Mouse (Mus musculus) forebrain, embryonic 11.5 days (tissue): ENCODE measurements around the gene Kcnk2. TPM values are rescaled to one million over a fixed set of nuclear protein-coding genes. Genes with fewer than 3 reads are reported as not detected.

Experiments
- ATAC-seq: fragments of 200-750 bp; cut with Nextera tagmentation; replicated peaks from 2 replicates; pipeline ENCODE4 v1.8.0; 2017; ENCODE audit warnings: moderate TSS enrichment; ENCODE audit not compliant: low FRiP score
- DNase-seq: peaks from one replicate; pipeline ENCODE4 v3.0.0-alpha.2; 2017; ENCODE audit warnings: low spot score
- H3K27ac ChIP-seq: fragments of 300-500 bp; sonication (generic); 2 replicates; pipeline ENCODE4 v1.5.1; 2014; ENCODE audit warnings: low read depth, low read length
- H3K27me3 ChIP-seq: fragments of 300-500 bp; sonication (generic); 2 replicates; pipeline ENCODE4 v1.6.1; 2014; ENCODE audit warnings: mild to moderate bottlenecking, low read length, mixed read lengths; ENCODE audit not compliant: control insufficient read depth, insufficient read depth
- H3K36me3 ChIP-seq: fragments of 300-500 bp; sonication (generic); 2 replicates; pipeline ENCODE4 v1.6.1; 2014; ENCODE audit warnings: mild to moderate bottlenecking, low read length, moderate library complexity, mixed read lengths; ENCODE audit not compliant: control insufficient read depth, insufficient read depth
- H3K4me1 ChIP-seq: fragments of 300-500 bp; sonication (generic); replicated peaks from 2 replicates; pipeline ENCODE4 v1.6.1; 2014; ENCODE audit warnings: low read length, mixed read lengths; ENCODE audit not compliant: control insufficient read depth, insufficient read depth
- H3K4me2 ChIP-seq: fragments of 300-500 bp; sonication (generic); 2 replicates; pipeline ENCODE4 v1.6.1; 2014; ENCODE audit warnings: low read depth, mild to moderate bottlenecking, low read length, moderate library complexity, mixed read lengths; ENCODE audit not compliant: severe bottlenecking
- H3K4me3 ChIP-seq: fragments of 300-500 bp; sonication (generic); 2 replicates; pipeline ENCODE4 v1.5.1; 2014; ENCODE audit warnings: low read depth, low read length
- H3K9ac ChIP-seq: fragments of 300-500 bp; sonication (generic); 2 replicates; pipeline ENCODE4 v1.6.1; 2014; ENCODE audit warnings: low read length
- H3K9me3 ChIP-seq: fragments of 300-500 bp; sonication (generic); 2 replicates; pipeline ENCODE4 v1.6.1; 2016; ENCODE audit warnings: low read length, mixed read lengths; ENCODE audit not compliant: control insufficient read depth
- WGBS: fragments of 180-500 bp; shearing (Covaris S2); extraction: QIAGEN DNeasy Blood & Tissue Kit; methylation state at CpG from one replicate; pipeline ENCODE4 v1.1.7; 2014; 5-methylcytosine and 5-hydroxymethylcytosine counted together
- polyA plus RNA-seq: library from polyadenylated mRNA; unstranded; fragments of >200 nt; fragmentation: Nextera tagmentation; extraction: Ambion mirVana; gene quantifications from 2 replicates; pipeline ENCODE4 v1.2.1, GENCODE M21; 2014

The Kcnk2 gene
- polyA plus RNA-seq, 1 experiment from 2014 or later, result 6.5 TPM

DNA sequence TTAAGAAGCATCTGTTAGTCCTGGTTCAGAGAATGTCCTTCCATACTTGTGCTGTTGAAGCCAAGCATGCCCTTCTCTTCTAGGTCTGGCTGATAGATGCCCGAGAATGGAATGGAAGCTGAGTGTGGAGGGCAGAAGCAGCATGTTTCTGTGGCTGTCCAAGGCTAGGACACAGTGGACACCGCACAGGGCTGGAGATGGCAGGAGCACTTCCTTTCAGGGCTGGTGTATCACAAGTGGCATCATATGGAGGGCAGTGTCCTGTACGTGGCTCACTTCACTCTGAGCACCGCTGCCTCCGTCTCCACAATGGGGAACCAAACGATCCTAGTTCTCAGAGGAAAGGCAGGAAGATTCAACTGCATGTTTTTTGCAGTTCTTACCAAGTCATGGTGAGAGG, 7.8 kb upstream of the Kcnk2 start:
- 93% methylated on average over 6 of the region's 6 CpGs for WGBS

DNA sequence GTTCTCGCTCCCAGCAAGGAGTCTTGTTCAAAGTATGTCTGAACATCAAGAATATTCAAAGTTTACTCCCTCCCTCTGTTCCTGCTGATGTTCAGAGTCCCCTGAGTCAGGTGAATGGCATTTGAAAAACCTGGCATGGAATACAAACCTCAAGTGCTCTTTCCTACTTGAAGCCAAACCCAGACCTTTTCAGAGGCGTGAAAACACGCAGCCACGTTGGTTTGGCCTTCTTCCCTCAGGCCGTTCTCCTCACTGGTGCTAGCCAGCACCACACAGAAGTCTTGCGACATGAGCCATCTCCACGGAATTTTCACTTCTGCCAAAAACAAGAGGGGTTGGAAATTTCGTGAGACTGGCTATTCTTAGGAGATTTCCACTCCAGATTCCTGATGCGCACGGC, 3.1 kb upstream of the Kcnk2 start:
- H3K9ac ChIP-seq, result no peak overlapping the region

More for the DNA sequence above, 7.8 kb upstream of the Kcnk2 start:
- H3K9ac ChIP-seq, result no peak overlapping the region
- H3K36me3 ChIP-seq, result no peaks in the 10 kb centered on the region
- no peak for ATAC-seq
- no peak overlapping the region for H3K27ac ChIP-seq
- DNase-seq, result no peak
- H3K27me3 ChIP-seq, result no peaks in the 10 kb centered on the region
- H3K4me2 ChIP-seq, result no peak overlapping the region
- H3K4me1 ChIP-seq, result no peaks in the 10 kb centered on the region
- no peak overlapping the region for H3K4me3 ChIP-seq
- H3K9me3 ChIP-seq, result no peaks in the 10 kb centered on the region

DNA sequence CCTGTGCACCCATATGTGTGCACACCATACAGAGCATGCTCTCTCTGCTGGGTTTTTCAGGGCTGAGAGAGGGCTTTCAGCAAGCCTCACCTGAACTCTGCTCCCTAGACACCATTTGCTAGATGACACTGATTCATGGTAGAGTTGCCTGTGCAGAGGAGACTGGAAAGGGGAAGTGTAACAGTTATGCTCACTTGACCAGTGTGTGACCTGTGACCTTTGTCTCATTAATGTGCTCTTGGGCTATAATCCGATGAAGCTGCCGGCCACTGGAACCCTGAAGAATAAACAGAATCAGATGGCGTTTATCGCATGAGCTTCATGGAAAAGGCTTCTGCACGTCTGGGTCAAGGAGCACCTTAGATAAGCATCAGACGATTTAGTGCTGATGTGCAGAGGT, 1.5 kb upstream of the Kcnk2 start:
- no peaks in the 10 kb centered on the region for H3K9me3 ChIP-seq
- no peaks in the 10 kb centered on the region for H3K4me1 ChIP-seq
- WGBS, result 78% methylated on average over 6 of the region's 6 CpGs
- no peaks in the 10 kb centered on the region for H3K36me3 ChIP-seq
- DNase-seq (no peak), ATAC-seq (no peak)
- H3K9ac ChIP-seq, result no peak overlapping the region
- no peak overlapping the region for H3K4me3 ChIP-seq
- H3K4me2 ChIP-seq, result no peak overlapping the region
- H3K27me3 ChIP-seq, result no peaks in the 10 kb centered on the region
- no peak overlapping the region for H3K27ac ChIP-seq

More for the DNA sequence above, 3.1 kb upstream of the Kcnk2 start:
- ATAC-seq, result no peak
- no peaks in the 10 kb centered on the region for H3K36me3 ChIP-seq
- WGBS, result 79% methylated on average over 10 of the region's 10 CpGs
- no peaks in the 10 kb centered on the region for H3K27me3 ChIP-seq
- no peak for DNase-seq
- no peak overlapping the region for H3K27ac ChIP-seq
- H3K4me1 ChIP-seq, result no peaks in the 10 kb centered on the region
- H3K4me3 ChIP-seq, result no peak overlapping the region
- no peaks in the 10 kb centered on the region for H3K9me3 ChIP-seq
- no peak overlapping the region for H3K4me2 ChIP-seq

DNA sequence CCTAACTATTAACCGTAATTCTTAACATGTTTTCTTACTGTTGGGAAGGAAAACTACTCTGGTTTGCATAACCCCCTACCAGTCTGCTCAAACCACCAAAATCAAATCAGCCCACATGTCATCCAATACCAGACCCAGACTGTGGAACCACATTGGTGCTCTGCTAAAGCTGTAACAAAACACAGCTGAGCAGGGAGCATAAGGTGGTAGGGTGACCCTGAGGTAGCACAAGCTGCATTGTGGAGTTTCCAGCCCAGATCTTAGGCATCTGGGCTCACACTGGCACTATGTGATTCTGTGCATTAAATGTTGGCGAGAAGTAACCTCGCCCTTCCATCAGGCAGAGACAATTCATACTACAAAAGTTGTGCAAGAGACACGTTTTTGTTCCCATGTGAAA, 1.1 kb upstream of the Kcnk2 start:
- WGBS, result 73% methylated on average over 4 of the region's 4 CpGs

DNA sequence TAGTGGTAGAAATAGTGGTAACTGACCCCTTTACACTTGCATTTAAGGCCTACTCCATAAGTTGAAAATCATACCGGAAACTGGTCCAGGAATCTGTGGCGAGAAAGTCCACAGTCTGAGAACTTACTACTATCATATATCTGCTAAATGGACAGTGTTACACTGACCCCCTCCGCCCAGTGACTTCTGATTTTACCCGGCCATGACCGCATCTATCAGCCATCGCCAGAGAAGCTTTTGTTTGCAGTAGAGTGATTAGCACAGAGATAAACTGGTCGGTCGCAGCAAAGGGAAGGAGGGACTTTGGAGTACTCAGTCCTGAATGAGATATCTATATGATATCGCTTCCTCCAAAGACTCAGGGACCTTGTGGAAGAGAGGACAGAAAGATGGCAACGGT, 15.2 kb downstream of the Kcnk2 start:
- Histone ChIP-seq H3K4me3 (no peak overlapping the region), H3K27me3 (no peaks in the 10 kb centered on the region), H3K9ac (no peak overlapping the region), H3K27ac (no peak overlapping the region), H3K4me2 (no peak overlapping the region), H3K9me3 (no peaks in the 10 kb centered on the region), H3K36me3 (no peaks in the 10 kb centered on the region), H3K4me1 (no peaks in the 10 kb centered on the region)
- 92% methylated on average over 10 of the region's 10 CpGs for WGBS
- DNase-seq (no peak), ATAC-seq (no peak)

More for the DNA sequence above, 1.1 kb upstream of the Kcnk2 start:
- Histone ChIP-seq H3K9ac (no peak overlapping the region), H3K4me2 (no peak overlapping the region), H3K9me3 (no peaks in the 10 kb centered on the region), H3K4me3 (no peak overlapping the region), H3K27me3 (no peaks in the 10 kb centered on the region), H3K4me1 (no peaks in the 10 kb centered on the region), H3K27ac (no peak overlapping the region), H3K36me3 (no peaks in the 10 kb centered on the region)
- no peak for DNase-seq
- no peak for ATAC-seq

DNA sequence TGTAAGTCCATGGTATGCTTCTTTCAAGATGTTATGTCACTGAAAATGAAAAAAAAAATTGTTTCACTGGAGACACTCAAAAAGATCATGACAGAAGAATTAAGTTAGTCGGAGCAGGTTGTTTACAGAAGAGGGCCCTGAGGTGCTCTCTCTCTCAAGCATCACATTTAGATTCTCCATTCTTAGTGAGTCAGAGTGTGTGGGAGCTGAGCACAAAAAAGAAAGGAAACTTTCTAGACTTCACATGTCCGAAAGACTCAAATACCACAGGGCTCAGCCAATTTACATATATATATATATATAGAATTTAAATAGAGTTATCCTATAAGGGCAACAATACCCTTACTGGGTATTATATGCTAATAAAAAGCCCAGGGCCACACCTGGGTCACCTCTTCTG, 15.9 kb downstream of the Kcnk2 start:
- Histone ChIP-seq H3K4me3 (no peak overlapping the region), H3K9me3 (no peaks in the 10 kb centered on the region), H3K27ac (no peak overlapping the region), H3K9ac (no peak overlapping the region), H3K36me3 (no peaks in the 10 kb centered on the region), H3K4me2 (no peak overlapping the region), H3K4me1 (no peaks in the 10 kb centered on the region), H3K27me3 (no peaks in the 10 kb centered on the region)
- no peak for DNase-seq
- ATAC-seq, result no peak
- 89% methylated on average over 2 of the region's 2 CpGs for WGBS

DNA sequence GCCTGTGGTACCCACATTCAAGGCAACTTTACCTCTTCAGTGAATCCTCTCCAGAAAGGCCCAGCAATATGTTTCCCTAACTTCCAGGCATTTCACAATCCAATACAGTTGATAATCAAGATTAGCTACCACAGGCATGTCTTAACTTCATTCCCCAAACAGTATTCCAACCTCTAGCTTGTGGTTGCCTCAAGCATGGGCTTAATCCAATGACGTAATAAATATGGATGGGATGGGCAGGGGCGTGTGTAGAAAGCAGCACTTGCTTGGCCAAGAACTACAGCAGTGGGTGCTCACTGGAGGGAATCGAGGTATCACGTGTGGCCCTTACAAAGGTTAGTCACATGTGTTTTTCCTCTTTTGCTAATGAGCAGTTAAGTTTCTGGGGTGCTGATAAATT, 34.4 kb downstream of the Kcnk2 start:
- no peaks in the 10 kb centered on the region for H3K36me3 ChIP-seq
- no peak overlapping the region for H3K27ac ChIP-seq
- DNase-seq (no peak), ATAC-seq (no peak)
- no peaks in the 10 kb centered on the region for H3K27me3 ChIP-seq
- no peak overlapping the region for H3K9ac ChIP-seq
- H3K9me3 ChIP-seq, result no peaks in the 10 kb centered on the region
- no peak overlapping the region for H3K4me3 ChIP-seq
- no peak overlapping the region for H3K4me2 ChIP-seq
- 89% methylated on average over 4 of the region's 4 CpGs for WGBS
- no peaks in the 10 kb centered on the region for H3K4me1 ChIP-seq

DNA sequence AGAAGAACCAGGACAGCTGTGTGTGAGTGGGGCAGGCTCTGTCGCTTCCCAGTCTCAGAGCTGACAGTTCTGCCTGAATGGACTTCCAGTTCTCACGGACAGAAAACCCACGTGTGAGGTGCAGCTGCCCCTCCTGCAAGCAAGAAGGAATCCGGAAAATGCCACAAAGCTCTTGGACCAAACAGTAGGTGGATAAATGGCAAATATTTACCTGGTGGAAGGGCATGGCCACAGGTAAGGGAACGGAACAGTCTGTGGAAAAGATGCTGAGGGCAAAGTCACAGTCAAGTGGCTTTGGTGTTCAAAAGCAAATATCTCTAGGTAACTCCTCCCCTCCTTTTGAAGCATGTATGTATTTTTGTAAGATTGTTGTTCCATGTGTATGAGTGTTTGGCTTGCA, 37.9 kb downstream of the Kcnk2 start:
- Histone ChIP-seq H3K4me1 (no peaks in the 10 kb centered on the region), H3K9ac (no peak overlapping the region), H3K4me2 (no peak overlapping the region), H3K9me3 (no peaks in the 10 kb centered on the region), H3K4me3 (no peak overlapping the region), H3K36me3 (no peaks in the 10 kb centered on the region), H3K27me3 (no peaks in the 10 kb centered on the region), H3K27ac (no peak overlapping the region)
- no peak for DNase-seq
- WGBS, result 83% methylated on average over 5 of the region's 5 CpGs
- no peak for ATAC-seq

DNA sequence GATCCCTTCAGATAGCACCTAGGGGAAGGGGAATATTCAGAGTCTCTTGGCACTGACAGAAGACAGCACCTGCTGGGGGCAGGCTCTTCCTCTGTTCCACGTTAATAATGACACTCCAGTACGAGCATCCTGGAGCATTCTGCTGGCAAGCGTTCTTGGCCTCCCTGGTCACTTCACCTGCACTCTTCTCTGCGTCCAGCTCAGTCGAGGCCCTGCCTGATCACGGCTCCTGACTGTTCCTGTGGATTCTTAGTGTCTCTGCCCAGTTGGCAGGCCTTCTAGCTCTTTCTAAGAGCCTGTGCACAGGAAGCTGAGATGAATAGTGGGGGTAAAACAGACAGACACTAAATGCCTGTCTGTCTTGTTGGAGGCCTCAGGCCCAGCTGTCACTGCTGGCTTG, 39.5 kb downstream of the Kcnk2 start:
- H3K36me3 ChIP-seq, result no peaks in the 10 kb centered on the region
- H3K9me3 ChIP-seq, result no peaks in the 10 kb centered on the region
- no peak overlapping the region for H3K4me2 ChIP-seq
- H3K9ac ChIP-seq, result no peak overlapping the region
- DNase-seq, result no peak
- no peaks in the 10 kb centered on the region for H3K4me1 ChIP-seq
- ATAC-seq, result no peak
- H3K27me3 ChIP-seq, result no peaks in the 10 kb centered on the region
- 77% methylated on average over 6 of the region's 6 CpGs for WGBS
- H3K27ac ChIP-seq, result no peak overlapping the region
- H3K4me3 ChIP-seq, result no peak overlapping the region
